In genomic region chr12:51089324-51089723, GRCm38 (mm10) we compare ENCODE assay signal across 26 mouse cellular contexts.
"Had no signal": no experiment of that assay in that cellular context is flagged by ENCODE, and none has a peak within 500 bp of the region (broad histone marks: within the 10 kb centered on the region; RNA-seq: fewer than 3 reads in every experiment).

No protein-coding gene starts in this region.

- DNase-seq: gastrocnemius, postnatal 14 days; gastrocnemius, postnatal 36 days; heart, adult 18-20 months; heart, postnatal 14 days; heart, postnatal 36 days; kidney, adult 11 months; kidney, adult 2 months; kidney, adult 9 months; kidney, postnatal 14 days; kidney, postnatal 36 days; layer of hippocampus, postnatal 36 days; left cerebral cortex, postnatal 4 days; lung, adult 18-20 months had no signal

- ATAC-seq: hindbrain, postnatal 0 days; intestine, embryonic 16.5 days; liver, embryonic 12.5 days had no signal

- H3K4me1 ChIP-seq: heart, embryonic 10.5 days; heart, embryonic 13.5 days; heart, embryonic 15.5 days; hindbrain, embryonic 13.5 days; hindbrain, embryonic 15.5 days; kidney, embryonic 15.5 days; limb, embryonic 15.5 days; liver, embryonic 12.5 days had no signal

- H3K36me3 ChIP-seq: heart, embryonic 10.5 days; heart, embryonic 13.5 days; heart, embryonic 15.5 days; hindbrain, embryonic 13.5 days; hindbrain, embryonic 15.5 days; kidney, embryonic 15.5 days; limb, embryonic 13.5 days; limb, embryonic 15.5 days; liver, embryonic 12.5 days had no signal

- H3K4me2 ChIP-seq: heart, embryonic 13.5 days; heart, embryonic 15.5 days; hindbrain, embryonic 13.5 days; hindbrain, embryonic 15.5 days; kidney, embryonic 15.5 days; limb, embryonic 13.5 days; limb, embryonic 15.5 days; liver, embryonic 12.5 days had no signal

- H3K4me3 ChIP-seq: heart, embryonic 10.5 days; heart, embryonic 13.5 days; heart, embryonic 15.5 days; hindbrain, embryonic 13.5 days; hindbrain, embryonic 15.5 days; kidney, embryonic 15.5 days; limb, embryonic 13.5 days; limb, embryonic 15.5 days; liver, embryonic 12.5 days had no signal

- H3K9me3 ChIP-seq: heart, embryonic 10.5 days; heart, embryonic 13.5 days; heart, embryonic 15.5 days; hindbrain, embryonic 13.5 days; hindbrain, embryonic 15.5 days; kidney, embryonic 15.5 days; limb, embryonic 13.5 days; limb, embryonic 15.5 days; liver, embryonic 12.5 days had no signal

- H3K9ac ChIP-seq: heart, embryonic 13.5 days; heart, embryonic 15.5 days; hindbrain, embryonic 13.5 days; hindbrain, embryonic 15.5 days; kidney, embryonic 15.5 days; limb, embryonic 13.5 days; limb, embryonic 15.5 days; liver, embryonic 12.5 days; liver, embryonic 14.5 days had no signal

- H3K27ac ChIP-seq: heart, embryonic 10.5 days; heart, embryonic 13.5 days; heart, embryonic 15.5 days; hindbrain, embryonic 13.5 days; hindbrain, embryonic 15.5 days; hindbrain, postnatal 0 days; kidney, embryonic 15.5 days; kidney, postnatal 0 days; limb, embryonic 13.5 days; limb, embryonic 15.5 days; liver, embryonic 12.5 days; liver, embryonic 14.5 days had no signal

- H3K27me3 ChIP-seq: heart, embryonic 13.5 days; heart, embryonic 15.5 days; hindbrain, embryonic 13.5 days; hindbrain, embryonic 15.5 days; kidney, embryonic 15.5 days; liver, embryonic 12.5 days had no signal
